Mouse (Mus musculus): ENCODE measurements at regions not wholly inside any gene's neighbourhood (a gene's known extent, or its start where the extent isn't known, plus 50 kb on each side); places are given as distances from the start of the nearest gene placed in this dataset.

GRCm38 (mm10) chr10:103673081-103673480 is 305.5 kb downstream of the Slc6a15 start:
- TF ChIP-seq CTCF (IDR thresholded peaks at IDR 0.05; ENCODE audit: low read depth) (no peak), EP300 (optimal IDR thresholded peaks at IDR 0.05) (no peak)
